Mouse (Mus musculus) heart, adult 2 months (tissue): ENCODE measurements around the gene Cym. TPM values are rescaled to one million over a fixed set of nuclear protein-coding genes. Genes with fewer than 3 reads are reported as not detected.

Experiments used
- DNase-seq, 2 experiments: peaks; one replicate each; pipeline ENCODE4 v3.0.0; 2021
- H3K27ac ChIP-seq: fragments of 200-600 bp; 2 replicates; pipeline ENCODE4 v1.8.1; 2022
- H3K27me3 ChIP-seq: fragments of 200-500 bp; 2 replicates; pipeline ENCODE4 v1.6.1; 2012; ENCODE audit warnings: mild to moderate bottlenecking, low read length, inconsistent platforms, mixed read lengths; ENCODE audit not compliant: control insufficient read depth, insufficient read depth
- H3K36me3 ChIP-seq: fragments of 200-500 bp; 2 replicates; pipeline ENCODE4 v1.6.1; 2012; ENCODE audit warnings: low read length, inconsistent platforms; ENCODE audit not compliant: control insufficient read depth, insufficient read depth
- H3K4me1 ChIP-seq: fragments of 200-500 bp; 2 replicates; pipeline ENCODE4 v1.6.1; 2011; ENCODE audit warnings: low read length; ENCODE audit not compliant: control insufficient read depth, insufficient read depth
- H3K4me3 ChIP-seq: fragments of 200-600 bp; 2 replicates; pipeline ENCODE4 v1.8.1; 2022
- H3K79me2 ChIP-seq: fragments of 200-500 bp; replicated peaks from 2 replicates; pipeline ENCODE4 v1.6.1; 2012; ENCODE audit warnings: mild to moderate bottlenecking, inconsistent platforms, low read length, moderate library complexity, mixed read lengths; ENCODE audit not compliant: control insufficient read depth, insufficient read depth
- H3K9ac ChIP-seq: fragments of 200-500 bp; 2 replicates; pipeline ENCODE4 v1.6.1; 2012; ENCODE audit warnings: low read depth, mild to moderate bottlenecking, control low read depth, inconsistent platforms, low read length, mixed read lengths
- CTCF ChIP-seq: fragments of 200-600 bp; IDR thresholded peaks from 2 replicates; pipeline ENCODE4 v1.8.1; 2022; ENCODE audit warnings: antibody characterized with exemption, mild to moderate bottlenecking, moderate library complexity
- EP300 ChIP-seq: fragments of 200-500 bp; IDR thresholded peaks from 2 replicates; pipeline ENCODE4 v1.6.1; 2011; ENCODE audit warnings: low read depth, low read length, control low read depth; ENCODE audit not compliant: insufficient read depth
- POLR2A ChIP-seq: fragments of 200-500 bp; IDR thresholded peaks from 2 replicates; pipeline ENCODE4 v1.6.1; 2011; ENCODE audit warnings: mild to moderate bottlenecking, low read depth, low read length, control low read depth; ENCODE audit not compliant: insufficient read depth
- WGBS: fragments of 180-500 bp; shearing (Covaris S2); methylation state at CpG from one replicate; pipeline ENCODE4 v1.1.7; 2018; 5-methylcytosine and 5-hydroxymethylcytosine counted together
- intact Hi-C: fragments of 180-260 bp; cut with DNase I; formaldehyde crosslinking; loops from one replicate; pipeline ENCODE4 v1.15.1; 2025
- polyA plus RNA-seq: library from polyadenylated mRNA; depleted of rRNA; stranded (reverse); fragments of >200 nt; gene quantifications from 2 replicates; pipeline ENCODE4 v1.2.3, GENCODE M21; 2012; rRNA removed
- total RNA-seq, 2 experiments: library from RNA; stranded (reverse); gene quantifications; 2 replicates each; pipeline ENCODE4 v1.2.3; 2021

Cym gene
- total and polyA plus RNA-seq, 3 experiments, result 0.12 TPM; not detected in 2

DNA sequence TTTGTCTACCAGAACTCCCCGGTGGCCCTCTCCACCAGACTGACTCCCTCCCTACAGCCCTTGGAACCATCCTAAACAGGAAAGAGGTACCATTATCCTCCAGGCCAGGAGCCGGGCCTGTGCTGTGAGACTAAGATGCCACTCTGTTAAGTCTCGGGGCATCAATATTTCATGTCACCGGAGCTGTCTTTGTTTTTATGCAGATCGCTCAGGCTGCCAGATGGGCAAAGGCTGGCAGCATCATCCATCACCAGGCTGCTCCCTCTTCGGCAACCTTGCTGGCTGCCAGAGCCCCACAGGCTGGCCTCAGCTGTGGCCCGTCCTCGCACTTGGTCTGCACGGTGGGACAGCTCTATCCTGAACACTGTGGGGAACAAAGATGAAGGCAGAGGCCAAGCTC lies 45.0 kb downstream of the Cym start:
- no peak overlapping the region for H3K4me3 ChIP-seq
- no peaks in the 10 kb centered on the region for H3K36me3 ChIP-seq
- H3K27me3 ChIP-seq, result no peaks in the 10 kb centered on the region
- intact Hi-C loops, result no loop called here
- no peaks in the 10 kb centered on the region for H3K79me2 ChIP-seq
- H3K9ac ChIP-seq, result no peak overlapping the region
- H3K27ac ChIP-seq, result no peak overlapping the region
- WGBS, result 83% methylated on average over 9 of the region's 9 CpGs
- DNase-seq, result no peak
- no peaks in the 10 kb centered on the region for H3K4me1 ChIP-seq
- TF ChIP-seq CTCF, result no peak
- no peak for TF ChIP-seq EP300
- no peak for TF ChIP-seq POLR2A

DNA sequence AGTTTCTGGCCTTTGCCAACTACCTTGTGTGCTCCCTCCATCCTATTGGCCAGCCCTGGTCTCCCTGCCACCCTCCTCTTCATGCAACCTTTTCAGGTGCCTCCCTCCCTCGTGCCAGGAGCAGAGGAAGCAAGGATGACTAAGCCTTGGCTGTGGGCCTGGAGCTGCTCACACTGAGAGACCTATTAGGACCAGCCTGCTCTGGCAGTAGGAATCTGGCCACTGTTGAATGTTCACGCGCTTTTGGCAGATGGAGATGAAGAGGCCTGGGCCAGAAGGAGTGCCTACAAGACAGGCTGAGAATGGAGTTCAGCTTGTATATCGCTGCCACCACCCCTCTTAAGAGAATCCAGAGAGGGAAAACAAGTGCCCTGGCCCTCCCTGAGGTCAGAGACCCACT lies 46.0 kb downstream of the Cym start:
- H3K79me2 ChIP-seq, result no peaks in the 10 kb centered on the region
- WGBS, result 44% methylated on average over 4 of the region's 4 CpGs
- no peak overlapping the region for H3K4me3 ChIP-seq
- TF ChIP-seq CTCF (no peak), EP300 (no peak), POLR2A (no peak)
- intact Hi-C loops, result no loop called here
- H3K27me3 ChIP-seq, result no peaks in the 10 kb centered on the region
- H3K27ac ChIP-seq, result no peak overlapping the region
- no peaks in the 10 kb centered on the region for H3K36me3 ChIP-seq
- DNase-seq, result peak; percentile 60 to 79
- H3K4me1 ChIP-seq, result no peaks in the 10 kb centered on the region
- H3K9ac ChIP-seq, result no peak overlapping the region

- Histone ChIP-seq H3K4me1 (no peaks in the 10 kb centered on the region), H3K4me3 (no peak overlapping the region), H3K27ac (no peak overlapping the region), H3K79me2 (no peaks in the 10 kb centered on the region), H3K9ac (no peak overlapping the region), H3K27me3 (no peaks in the 10 kb centered on the region), H3K36me3 (no peaks in the 10 kb centered on the region)
- WGBS, result 65% methylated on average over 1 of the region's 1 CpGs
- intact Hi-C loops, result no loop called here
- no peak for DNase-seq
- no peak for TF ChIP-seq EP300
- no peak for TF ChIP-seq POLR2A
- no peak for TF ChIP-seq CTCF
Observed at GRCm38 (mm10) chr3:107172556-107172955, 49.0 kb downstream of the Cym start.

DNA sequence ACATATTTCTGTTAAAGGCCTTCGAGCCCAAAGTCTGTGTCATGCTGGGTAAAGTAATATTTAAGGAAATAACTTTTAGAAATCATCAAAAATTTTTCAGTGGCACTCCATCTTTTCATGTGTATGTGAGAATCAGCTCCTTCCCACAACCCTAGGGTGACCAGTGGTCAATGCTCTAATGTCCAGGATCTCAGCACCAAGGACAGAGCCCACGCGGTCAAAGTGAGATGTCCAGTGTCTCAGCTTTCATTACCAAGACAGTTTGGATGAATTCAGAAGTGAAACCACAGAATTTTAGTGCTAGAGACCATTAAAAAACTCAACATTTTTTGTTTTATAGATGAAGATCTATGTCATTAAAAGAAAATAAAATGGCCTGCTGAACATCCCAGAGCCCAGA lies 49.6 kb downstream of the Cym start:
- Histone ChIP-seq H3K36me3 (no peaks in the 10 kb centered on the region), H3K27ac (no peak overlapping the region), H3K9ac (no peak overlapping the region), H3K79me2 (no peaks in the 10 kb centered on the region), H3K4me3 (no peak overlapping the region), H3K27me3 (no peaks in the 10 kb centered on the region), H3K4me1 (no peaks in the 10 kb centered on the region)
- no peak for DNase-seq
- WGBS, result 66% methylated on average over 3 of the region's 3 CpGs
- no peak for TF ChIP-seq CTCF
- TF ChIP-seq EP300, result no peak
- intact Hi-C loops, result no loop called here

GRCm38 (mm10) chr3:107169552-107169951 lies 52.0 kb downstream of the Cym start:
- 57% methylated on average over 2 of the region's 2 CpGs for WGBS
- Histone ChIP-seq H3K36me3 (no peaks in the 10 kb centered on the region), H3K9ac (no peak overlapping the region), H3K4me1 (no peaks in the 10 kb centered on the region), H3K4me3 (no peak overlapping the region), H3K27ac (no peak overlapping the region), H3K27me3 (no peaks in the 10 kb centered on the region), H3K79me2 (no peaks in the 10 kb centered on the region)
- no peak for TF ChIP-seq CTCF
- DNase-seq, result no peak
- intact Hi-C loops, result no loop called here

GRCm38 (mm10) chr3:107162741-107163140 lies 58.8 kb downstream of the Cym start:
- Histone ChIP-seq H3K36me3 (no peaks in the 10 kb centered on the region), H3K79me2 (no peaks in the 10 kb centered on the region), H3K27me3 (no peaks in the 10 kb centered on the region), H3K9ac (no peak overlapping the region), H3K4me1 (no peaks in the 10 kb centered on the region), H3K4me3 (no peak overlapping the region), H3K27ac (no peak overlapping the region)
- no peak for TF ChIP-seq EP300
- no peak for TF ChIP-seq CTCF
- no peak for TF ChIP-seq POLR2A
- intact Hi-C loops, result no loop called here
- 93% methylated on average over 2 of the region's 2 CpGs for WGBS
- no peak for DNase-seq

Other genes starting within 250 kb of the Cym start
- under 1 TPM; 0.23 to 0.84 TPM for gene Kcna3, start 185.6 kb downstream of the Cym start, total RNA-seq
- gene Kcna3, start 185.6 kb downstream of the Cym start, polyA plus RNA-seq, result 0.32 and 1.1 TPM in 2 replicates
- 1 to 10 TPM; 1.0 to 1.6 TPM for gene Kcna2, start 120.6 kb downstream of the Cym start, total RNA-seq
- 1.1 and 1.6 TPM in 2 replicates for gene Kcna2, start 120.6 kb downstream of the Cym start, polyA plus RNA-seq
- gene Kcna10, start 38.7 kb downstream of the Cym start, total RNA-seq, result not detected
- not detected in 2 replicates for gene Kcna10, start 38.7 kb downstream of the Cym start, polyA plus RNA-seq
- not detected for gene A630076J17Rik, start 8.9 kb upstream of the Cym start, total RNA-seq
- 0.18 TPM in 1 of 2 replicates, not detected in the other for gene A630076J17Rik, start 8.9 kb upstream of the Cym start, polyA plus RNA-seq
- gene Prok1, start 18.0 kb upstream of the Cym start, total RNA-seq, result not detected
- gene Prok1, start 18.0 kb upstream of the Cym start, polyA plus RNA-seq, result not detected in 2 replicates
- gene Lamtor5, start 57.1 kb upstream of the Cym start, total RNA-seq, result 10 to 100 TPM; 62.1 to 73.6 TPM
- 93.0 and 118 TPM in 2 replicates for gene Lamtor5, start 57.1 kb upstream of the Cym start, polyA plus RNA-seq
- under 1 TPM; 0.26 to 0.39 TPM for gene Slc16a4, start 69.5 kb upstream of the Cym start, total RNA-seq
- gene Slc16a4, start 69.5 kb upstream of the Cym start, polyA plus RNA-seq, result 0.12 and 0.79 TPM in 2 replicates
- gene Rbm15, start 111.9 kb upstream of the Cym start, total RNA-seq, result 10 to 100 TPM; 22.7 to 24.5 TPM
- gene Rbm15, start 111.9 kb upstream of the Cym start, polyA plus RNA-seq, result 3.6 and 7.0 TPM in 2 replicates
- gene Kcnc4, start 237.8 kb upstream of the Cym start, total RNA-seq, result under 1 TPM; 0.10 to 0.18 TPM
- 0.51 and 0.94 TPM in 2 replicates for gene Kcnc4, start 237.8 kb upstream of the Cym start, polyA plus RNA-seq